Mouse (Mus musculus): ENCODE measurements around the gene Arhgap21. TPM values are rescaled to one million over a fixed set of nuclear protein-coding genes. Genes with fewer than 3 reads are reported as not detected.

The Arhgap21 gene
- 88.7 and 93.0 TPM in 2 replicates for polyA plus RNA-seq (2012; rRNA removed)

DNA sequence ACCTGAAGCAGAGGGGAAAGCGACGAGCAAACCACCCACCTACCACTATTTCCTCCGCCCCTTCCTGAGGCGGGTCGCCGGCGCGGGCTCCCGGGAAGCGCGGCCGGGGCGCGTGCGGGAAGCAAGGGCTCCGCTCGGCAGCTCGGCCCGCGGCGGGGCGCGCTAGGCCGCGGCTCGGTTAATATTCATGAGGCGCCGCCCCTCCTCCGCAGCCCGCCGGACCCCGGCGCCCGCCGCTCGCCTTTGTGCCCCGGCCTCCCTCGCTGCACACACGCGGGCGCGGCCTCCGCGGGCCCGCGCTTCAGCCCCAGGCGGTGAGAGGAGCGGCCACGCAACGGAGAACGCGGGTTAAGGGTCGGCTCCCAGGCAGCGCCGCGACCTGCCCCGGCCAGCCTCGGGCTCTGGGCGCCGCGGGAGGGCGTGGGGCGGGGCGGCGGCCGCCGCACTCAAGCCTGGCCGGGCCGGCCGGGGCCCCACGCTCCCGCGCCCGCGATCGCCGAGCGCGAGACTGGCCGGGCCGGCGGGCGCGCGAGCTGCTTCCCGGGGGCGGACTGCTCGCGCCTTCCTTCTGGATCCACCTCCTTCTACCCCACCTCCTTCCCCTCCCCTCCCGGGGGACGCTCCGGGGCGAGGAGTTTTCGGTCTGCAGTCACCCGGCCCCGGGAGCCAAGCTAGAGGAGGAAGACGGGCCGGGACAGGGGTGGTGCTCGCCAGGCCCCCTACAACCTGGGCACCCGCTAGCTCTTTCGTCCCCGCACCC is at the start of gene Arhgap21:
TSS of gene Arhgap21 (minus strand) at position 441 of the 760 bp plus-strand sequence.

Other genes with a start within 250 kb of the Arhgap21 start
- 3.9 and 4.0 TPM in 2 replicates for gene Enkur, start 236.5 kb upstream of the Arhgap21 start, polyA plus RNA-seq (2012; rRNA removed)
- gene Thnsl1, start 236.8 kb upstream of the Arhgap21 start, polyA plus RNA-seq (2012; rRNA removed) = 12.3 and 15.2 TPM in 2 replicates

All from central nervous system, embryonic 14 days (tissue).